Mouse (Mus musculus) bone marrow macrophage, adult 2 months (primary cell): Measurements from ENCODE around the gene Ccdc155.

Experiments
- CTCF ChIP-seq: IDR thresholded peaks from 2 replicates; pipeline ENCODE4 v1.5.1; 2012; ENCODE audit warnings: low read depth, mild to moderate bottlenecking, low read length, moderate library complexity
- POLR2A ChIP-seq: IDR thresholded peaks from 2 replicates; pipeline ENCODE4 v1.6.1; 2012; ENCODE audit warnings: mild to moderate bottlenecking, low read depth, low read length, borderline replicate concordance

DNA sequence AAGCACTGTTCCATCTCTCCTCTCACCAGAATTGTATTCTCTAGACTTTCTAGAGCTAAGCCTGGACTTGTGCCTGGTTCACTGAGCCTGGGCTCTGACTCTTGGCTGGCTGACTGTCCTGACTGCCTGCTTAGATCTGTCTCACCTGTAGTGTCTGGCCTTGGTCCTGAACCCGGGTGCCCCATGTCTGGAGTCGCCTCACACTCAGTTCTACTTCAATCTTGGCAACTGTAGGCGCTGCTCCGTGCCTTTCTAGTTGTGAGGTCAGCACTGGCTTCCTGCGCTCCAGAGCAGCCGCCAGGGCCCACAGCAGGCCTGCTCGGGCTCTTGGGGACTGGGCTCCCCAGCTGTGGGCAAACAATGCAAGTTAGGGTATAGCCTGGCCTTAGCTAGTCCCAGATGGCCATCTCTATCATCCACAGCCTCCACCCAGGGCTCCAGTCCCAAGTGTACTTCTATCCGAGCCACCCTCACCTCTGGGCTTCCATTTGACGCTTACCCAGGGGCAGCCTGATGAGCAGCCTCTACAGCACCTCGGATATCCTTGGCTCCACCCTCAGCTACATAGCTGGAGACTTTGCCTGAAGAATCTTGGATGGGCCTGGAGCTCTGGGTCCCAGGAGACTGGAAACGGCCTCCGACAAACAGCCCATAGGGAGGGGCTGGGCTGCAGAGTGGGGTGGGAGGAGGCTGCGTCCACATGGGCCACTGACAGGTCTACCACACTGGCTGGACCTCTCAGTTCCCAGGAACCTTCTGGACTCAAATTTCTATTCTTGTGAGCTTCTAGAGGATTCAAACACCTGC, 60.1 kb downstream of the Ccdc155 start:
- TF ChIP-seq CTCF (no peak), POLR2A (no peak)
